Mouse (Mus musculus) B cell, adult 2 months (primary cell): ENCODE data around the gene Cox6a1.
A peak's percentile ranks its signal among the peaks of the same experiment; 100 is the strongest.
"Not testable (repeated sequence)": the region's sequence is repeated elsewhere in the genome, so short reads cannot be mapped to it uniquely, and the experiment has no call there.

Experiments used
- DNase-seq, 2 experiments: peaks; one replicate each; pipeline ENCODE4 v3.0.0; 2022

Gene Cox6a1

DNA sequence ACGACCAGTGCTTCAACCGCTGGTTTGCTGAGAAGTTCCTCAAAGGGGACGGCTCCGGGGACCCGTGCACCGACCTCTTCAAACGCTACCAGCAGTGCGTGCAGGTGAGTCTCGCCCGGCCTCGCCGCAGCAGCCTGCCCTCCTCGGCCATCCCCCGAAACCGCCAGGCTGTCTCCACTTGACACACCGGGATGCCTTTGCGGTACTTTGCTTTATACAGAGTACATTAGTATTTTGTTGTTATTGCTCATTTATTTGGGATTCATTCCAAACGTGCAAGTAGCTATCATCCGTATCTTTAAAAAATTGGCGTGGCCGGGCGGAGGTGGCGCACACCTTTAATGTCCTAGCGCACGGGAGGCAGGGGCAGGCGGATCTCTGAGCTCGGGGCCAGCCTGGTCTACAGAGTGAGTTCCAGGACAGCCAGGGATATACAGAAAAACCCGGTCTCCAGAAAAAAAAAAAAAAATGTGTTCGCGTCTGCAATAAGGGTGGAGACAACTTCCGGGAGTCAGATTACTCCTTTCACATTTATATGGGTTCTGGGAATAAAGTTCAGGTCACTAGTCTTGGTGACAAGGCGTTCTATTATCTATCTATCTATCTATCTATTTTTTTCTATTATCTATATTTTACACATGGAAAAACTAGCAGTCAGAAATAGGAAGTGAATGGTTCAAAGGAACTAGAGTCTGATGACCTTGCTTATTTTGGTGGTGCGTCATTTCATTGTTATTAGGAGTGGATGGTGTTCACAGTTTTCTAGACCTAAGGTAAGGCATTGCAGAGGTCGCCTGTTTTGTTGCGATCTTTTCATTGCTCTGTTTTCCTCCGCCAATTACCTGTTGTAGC lies 7.2 kb downstream of the Cox6a1 start:
- DNase-seq, result no peak

GRCm38 (mm10) chr5:115340577-115341313 lies 8.0 kb downstream of the Cox6a1 start, which contains the start of the genes Gatc and Triap1:
TSS of gene Gatc (minus strand) at chr5:115341178.
TSS of gene Triap1 (plus strand) at chr5:115341225.
- peak; percentile 92 for DNase-seq

GRCm38 (mm10) chr5:115340007-115340406 lies 8.8 kb downstream of the Cox6a1 start:
- no peak for DNase-seq

- peak in 1 of 2 experiments; percentile 12 for DNase-seq
Measured at GRCm38 (mm10) chr5:115333626-115334025, 15.2 kb downstream of the Cox6a1 start.

DNA sequence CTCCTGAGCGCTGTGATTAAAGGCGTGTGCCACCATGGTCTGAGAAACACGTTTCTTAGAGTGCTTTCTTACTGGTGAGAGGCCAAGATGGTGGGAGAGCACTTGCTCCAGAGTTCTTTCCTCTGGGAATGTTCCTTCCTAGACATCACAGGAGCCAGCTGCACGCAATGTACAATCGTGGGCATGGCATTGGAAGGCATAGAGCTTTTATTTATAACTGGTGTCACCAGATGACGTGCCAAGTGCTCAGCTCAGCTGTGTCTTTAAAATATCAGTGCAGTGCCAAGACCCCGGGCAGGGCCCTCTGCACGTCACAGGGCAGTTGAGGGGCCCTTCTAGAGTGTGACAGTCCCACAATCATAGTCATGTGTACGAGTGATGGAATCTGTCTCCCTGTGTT lies 17.8 kb downstream of the Cox6a1 start:
- no peak for DNase-seq

GRCm38 (mm10) chr5:115327610-115328548 lies 20.9 kb downstream of the Cox6a1 start:
- DNase-seq, result peak; percentile 38 to 40

GRCm38 (mm10) chr5:115326875-115327609 lies 21.7 kb downstream of the Cox6a1 start, which contains the start of gene Srsf9:
TSS of gene Srsf9 (plus strand) at chr5:115327177.
- peak; percentile 95 for DNase-seq

- no peak for DNase-seq
Measured at GRCm38 (mm10) chr5:115326256-115326831, 22.4 kb downstream of the Cox6a1 start.

- peak; percentile 16 to 22 for DNase-seq
Measured at GRCm38 (mm10) chr5:115319004-115319940, 29.5 kb downstream of the Cox6a1 start.

DNA sequence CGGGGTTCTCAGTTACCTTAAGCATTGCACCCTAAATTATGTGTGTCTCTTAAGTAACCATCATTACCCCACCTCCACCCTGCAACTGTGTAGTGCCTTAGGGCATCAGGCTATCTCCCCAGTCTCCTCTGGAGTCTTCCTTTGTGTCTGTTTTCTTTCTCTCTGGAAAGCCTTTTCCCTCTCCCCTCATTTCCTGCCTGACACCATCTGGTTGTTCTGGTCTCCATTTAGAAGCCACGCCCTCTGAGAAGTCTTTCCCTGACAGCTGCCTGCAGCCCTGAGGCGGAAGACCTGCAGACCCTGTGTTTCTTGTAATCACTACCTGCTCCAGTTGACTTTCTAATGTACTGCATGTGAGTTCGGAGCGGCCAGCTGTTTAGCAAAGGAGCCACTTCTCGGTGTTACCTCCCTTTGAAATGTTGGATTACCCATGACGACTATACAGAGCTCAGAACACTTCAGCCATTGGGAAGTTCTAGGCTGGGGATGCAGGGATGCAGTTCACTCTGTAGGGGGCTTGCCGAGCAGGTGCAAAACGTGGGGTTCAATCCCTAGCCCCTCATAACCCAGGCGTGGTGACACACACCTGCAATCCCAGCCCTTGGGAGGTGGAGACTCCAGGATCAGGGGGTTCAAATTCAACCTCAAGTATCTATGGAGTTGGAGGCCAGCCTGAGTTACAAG lies 31.0 kb downstream of the Cox6a1 start:
- DNase-seq, result no peak

- DNase-seq, result no peak
Measured at GRCm38 (mm10) chr5:115316968-115317644, 31.7 kb downstream of the Cox6a1 start.

DNA sequence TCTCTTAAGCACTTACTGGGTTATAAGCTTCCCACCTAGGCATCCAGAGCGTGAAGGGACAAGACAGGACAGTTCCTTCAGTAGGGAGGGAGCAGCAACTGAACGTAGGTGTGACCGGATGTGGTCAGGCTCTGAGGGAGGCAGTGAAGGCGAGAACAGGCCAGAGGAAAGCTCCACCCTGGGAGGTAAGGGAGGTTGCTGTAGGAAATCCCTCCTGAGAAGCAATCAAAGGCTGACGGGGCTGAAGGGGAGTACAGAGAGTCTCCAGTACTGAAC lies 35.2 kb downstream of the Cox6a1 start:
- no peak for DNase-seq

DNA sequence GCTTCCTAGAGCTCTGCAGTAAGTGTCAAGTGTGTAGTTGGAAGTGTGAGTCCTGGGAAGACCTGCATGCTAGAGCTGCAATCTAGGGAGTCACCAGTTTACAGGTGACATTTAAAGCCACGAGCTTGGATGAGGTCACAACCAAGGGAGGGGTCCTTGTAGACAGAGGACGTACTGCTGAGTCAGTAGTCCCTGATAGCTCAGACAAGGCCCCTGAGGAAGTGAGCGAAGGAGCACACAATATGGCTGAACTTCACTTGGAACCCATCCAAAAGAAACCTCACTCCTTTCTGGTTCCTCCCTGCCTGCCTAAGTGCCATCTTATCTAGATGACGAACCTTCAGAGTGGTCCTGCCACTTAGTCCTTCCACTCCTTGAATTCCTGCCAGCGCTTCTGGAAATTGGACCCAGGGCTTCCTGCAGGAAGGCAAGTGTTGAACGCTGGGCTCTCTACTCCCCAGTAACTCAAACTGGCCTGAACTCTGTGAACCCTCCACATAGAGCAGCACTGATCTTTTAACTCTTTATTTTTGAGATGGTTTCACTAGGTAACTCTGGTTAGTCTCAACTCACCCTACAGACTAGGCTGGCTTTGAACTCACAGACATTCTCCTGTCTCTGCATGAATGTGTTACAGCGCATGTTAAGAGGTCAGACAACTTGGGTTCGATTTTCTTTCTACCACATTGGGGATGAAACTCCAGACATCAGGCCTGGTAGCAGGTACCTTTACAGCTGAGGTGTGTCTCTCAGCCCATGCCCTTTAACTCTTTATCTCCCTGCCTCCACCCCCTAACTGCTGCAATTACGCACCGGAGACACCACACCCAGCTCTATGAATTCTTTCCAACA lies 35.7 kb downstream of the Cox6a1 start:
- DNase-seq, result no peak

GRCm38 (mm10) chr5:115312354-115312753 lies 36.4 kb downstream of the Cox6a1 start:
- no peak for DNase-seq

DNA sequence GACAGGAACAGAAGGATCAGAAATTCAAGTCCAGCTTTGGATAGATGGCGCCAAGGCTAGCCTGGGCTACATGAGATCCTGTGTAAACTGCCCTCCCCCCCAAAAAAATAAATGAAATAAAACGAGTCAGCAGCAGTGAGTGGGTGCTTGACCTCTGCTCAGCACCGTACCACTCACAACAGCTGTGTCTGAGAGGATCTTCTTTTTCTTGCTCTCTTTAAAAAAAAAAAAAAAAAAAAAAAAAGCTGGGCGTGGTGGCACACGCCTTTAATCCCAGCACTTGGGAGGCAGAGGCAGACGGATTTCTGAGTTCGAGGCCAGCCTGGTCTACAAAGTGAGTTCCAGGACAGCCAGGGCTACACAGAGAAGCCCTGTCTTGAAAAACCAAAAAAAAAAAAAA lies 46.6 kb downstream of the Cox6a1 start:
- DNase-seq, result not testable (repeated sequence)

GRCm38 (mm10) chr5:115301615-115302014 lies 47.2 kb downstream of the Cox6a1 start:
- DNase-seq, result peak in 1 of 2 experiments; percentile 6

DNA sequence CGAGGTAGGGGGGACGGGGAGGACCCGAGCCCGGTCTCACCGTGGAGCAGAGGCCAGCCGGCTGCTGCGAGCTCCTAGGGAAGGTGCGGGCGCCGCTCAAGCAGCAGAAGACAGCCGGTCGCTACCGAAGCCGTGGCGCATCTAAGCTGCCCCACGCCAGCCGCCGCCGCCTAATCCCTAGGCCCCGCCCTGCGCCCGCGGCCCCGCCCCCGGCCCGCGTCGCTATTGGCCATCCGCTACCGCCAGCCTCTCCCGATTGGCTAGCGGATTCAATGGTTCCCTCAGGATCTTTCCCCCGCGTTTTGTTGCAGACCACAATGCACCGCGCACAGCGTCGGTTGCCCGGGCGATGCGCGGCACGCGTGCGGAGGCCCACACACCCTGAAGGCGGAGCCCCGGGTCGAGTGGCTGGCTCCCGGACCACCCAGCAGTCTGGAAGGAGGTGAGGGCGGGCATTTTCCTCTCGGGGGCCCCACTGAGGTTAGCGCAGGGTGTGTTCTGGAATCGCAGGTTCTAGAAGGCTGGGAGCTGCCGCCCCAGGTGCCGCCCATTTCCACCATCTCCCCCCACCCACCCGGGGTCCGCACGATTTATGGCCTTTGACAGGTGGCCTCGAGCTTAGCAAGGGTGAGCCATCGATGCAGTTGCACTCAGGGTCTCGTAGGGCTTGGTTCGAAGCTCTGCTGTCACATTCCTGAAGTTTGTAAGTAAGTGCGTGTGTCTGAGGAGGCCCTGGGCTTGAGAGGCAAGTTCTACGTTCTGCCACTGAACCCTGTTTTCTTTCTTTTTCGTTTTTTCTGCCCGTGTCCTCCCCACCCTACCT lies 47.8 kb downstream of the Cox6a1 start, which contains the start of gene Dynll1:
Gene Dynll1 (minus strand): TSS at position 208 of the 823 bp plus-strand sequence.
- DNase-seq, result peak; percentile 100
